Mouse (Mus musculus) small intestine, adult 2 months (tissue): ENCODE results near the gene Asap3.

Experiments
- CTCF ChIP-seq: fragments of 200-500 bp; IDR thresholded peaks from 2 replicates; pipeline ENCODE4 v1.5.1; 2012; ENCODE audit warnings: low read depth, mild to moderate bottlenecking, control low read depth, inconsistent platforms, low read length, moderate library complexity, mixed read lengths; ENCODE audit not compliant: insufficient replicate concordance, insufficient read length; ENCODE audit errors: extremely low read depth
- POLR2A ChIP-seq: fragments of 200-500 bp; IDR thresholded peaks from 2 replicates; pipeline ENCODE4 v1.6.1; 2012; ENCODE audit warnings: low read depth, mild to moderate bottlenecking, control low read depth, inconsistent platforms, low read length, moderate library complexity

DNA sequence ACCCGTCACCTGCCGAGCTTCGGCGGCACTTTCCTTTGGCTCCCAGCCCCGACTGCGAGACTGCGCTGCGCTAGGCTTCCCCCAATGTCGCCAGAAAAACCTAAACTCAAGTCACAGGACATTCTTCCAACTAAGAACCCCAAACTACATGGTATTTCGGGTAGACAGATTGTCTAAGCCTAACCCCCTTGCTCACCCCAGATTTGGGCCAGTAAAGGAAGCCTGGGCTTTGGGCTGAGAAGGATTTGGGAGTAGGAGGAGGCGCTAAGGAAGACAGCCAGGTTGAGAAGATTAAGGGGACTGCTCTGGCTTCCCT is 43.1 kb downstream of the Asap3 start:
- TF ChIP-seq POLR2A (no peak), CTCF (no peak)
